Mouse (Mus musculus) midbrain, embryonic 11.5 days (tissue): ENCODE measurements around the gene Hoxc6. TPM values are rescaled to one million over a fixed set of nuclear protein-coding genes. Genes with fewer than 3 reads are reported as not detected.

Experiments
- ATAC-seq: fragments of 200-750 bp; cut with Nextera tagmentation; 2 replicates; pipeline ENCODE4 v1.8.0; 2017; ENCODE audit warnings: moderate TSS enrichment, moderate library complexity; ENCODE audit not compliant: low FRiP score
- DNase-seq: peaks from one replicate; pipeline ENCODE4 v3.0.0; 2015; ENCODE audit warnings: low spot score; ENCODE audit errors: missing footprints
- H3K27ac ChIP-seq: fragments of 300-500 bp; sonication (generic); 2 replicates; pipeline ENCODE4 v1.5.1; 2014; ENCODE audit warnings: low read depth, low read length
- H3K27me3 ChIP-seq: fragments of 300-500 bp; sonication (generic); 2 replicates; pipeline ENCODE4 v1.6.1; 2014; ENCODE audit warnings: mild to moderate bottlenecking, low read length, moderate library complexity, mixed read lengths; ENCODE audit not compliant: control insufficient read depth, insufficient read depth
- H3K36me3 ChIP-seq: fragments of 300-500 bp; sonication (generic); 2 replicates; pipeline ENCODE4 v1.6.1; 2014; ENCODE audit warnings: mild to moderate bottlenecking, low read length, moderate library complexity, mixed read lengths; ENCODE audit not compliant: control insufficient read depth, insufficient read depth
- H3K4me1 ChIP-seq: fragments of 300-500 bp; sonication (generic); 2 replicates; pipeline ENCODE4 v1.6.1; 2014; ENCODE audit warnings: low read length; ENCODE audit not compliant: control insufficient read depth, insufficient read depth
- H3K4me2 ChIP-seq: fragments of 300-500 bp; sonication (generic); 2 replicates; pipeline ENCODE4 v1.6.1; 2014; ENCODE audit warnings: mild to moderate bottlenecking, moderate library complexity
- H3K4me3 ChIP-seq: fragments of 300-500 bp; sonication (generic); 2 replicates; pipeline ENCODE4 v1.5.1; 2014; ENCODE audit warnings: low read depth, low read length
- H3K9ac ChIP-seq: fragments of 300-500 bp; sonication (generic); 2 replicates; pipeline ENCODE4 v1.6.1; 2014; ENCODE audit warnings: low read length
- H3K9me3 ChIP-seq: fragments of 300-500 bp; sonication (generic); 2 replicates; pipeline ENCODE4 v1.6.1; 2016; ENCODE audit warnings: low read length; ENCODE audit not compliant: control insufficient read depth
- WGBS: fragments of 180-500 bp; shearing (Covaris S2); extraction: QIAGEN DNeasy Blood & Tissue Kit; methylation state at CpG from one replicate; pipeline ENCODE4 v1.1.7; 2014; 5-methylcytosine and 5-hydroxymethylcytosine counted together
- polyA plus RNA-seq: library from polyadenylated mRNA; unstranded; fragments of >200 nt; fragmentation: Nextera tagmentation; extraction: Ambion mirVana; gene quantifications from 2 replicates; pipeline ENCODE4 v1.2.1, GENCODE M21; 2014

Gene Hoxc6
- polyA plus RNA-seq, 1 experiment from 2014 or later = not detected

- Histone ChIP-seq H3K27me3 (peaks cover 99% of the 10 kb centered on the region), H3K9ac (no peak overlapping the region)
- 1% methylated on average over 57 of the region's 57 CpGs for WGBS
Measured at GRCm38 (mm10) chr15:103014166-103015008, 16.3 kb downstream of the Hoxc6 start.

GRCm38 (mm10) chr15:103015009-103015399, 16.9 kb downstream of the Hoxc6 start:
- under 1% methylated on average over 27 of the region's 28 CpGs for WGBS
- no peak for ATAC-seq
- H3K9me3 ChIP-seq = no peaks in the 10 kb centered on the region
- no peak overlapping the region for H3K4me3 ChIP-seq
- H3K27me3 ChIP-seq = peaks cover 99% of the 10 kb centered on the region
- H3K36me3 ChIP-seq = no peaks in the 10 kb centered on the region
- no peak overlapping the region for H3K27ac ChIP-seq
- H3K4me1 ChIP-seq = no peaks in the 10 kb centered on the region
- no peak overlapping the region for H3K4me2 ChIP-seq
- H3K9ac ChIP-seq = no peak overlapping the region
- peak; percentile 95 for DNase-seq

More at GRCm38 (mm10) chr15:103014166-103015008, 16.3 kb downstream of the Hoxc6 start:
- Histone ChIP-seq H3K27ac (no peak overlapping the region), H3K4me2 (no peak overlapping the region), H3K9me3 (no peaks in the 10 kb centered on the region), H3K36me3 (no peaks in the 10 kb centered on the region), H3K4me3 (no peak overlapping the region), H3K4me1 (no peaks in the 10 kb centered on the region)
- DNase-seq = peak; percentile 94
- no peak for ATAC-seq

- no peak overlapping the region for H3K4me2 ChIP-seq
- H3K9me3 ChIP-seq = no peaks in the 10 kb centered on the region
- DNase-seq (no peak), ATAC-seq (no peak)
- WGBS = under 1% methylated on average over 19 of the region's 19 CpGs
- peaks cover 99% of the 10 kb centered on the region for H3K27me3 ChIP-seq
- H3K9ac ChIP-seq = no peak overlapping the region
- H3K36me3 ChIP-seq = no peaks in the 10 kb centered on the region
- H3K4me1 ChIP-seq = no peaks in the 10 kb centered on the region
- H3K4me3 ChIP-seq = no peak overlapping the region
- no peak overlapping the region for H3K27ac ChIP-seq
Measured at GRCm38 (mm10) chr15:103015406-103016166, 17.5 kb downstream of the Hoxc6 start.

GRCm38 (mm10) chr15:103018636-103019035, 20.6 kb downstream of the Hoxc6 start, which contains the start of gene Hoxc4:
Gene Hoxc4 (plus strand): TSS chr15:103018934.
- Histone ChIP-seq H3K27me3 (peaks cover 100% of the 10 kb centered on the region), H3K9me3 (no peaks in the 10 kb centered on the region), H3K4me2 (no peak within 1 kb of the TSS), H3K36me3 (no peaks in the 10 kb centered on the region), H3K9ac (no peak within 1 kb of the TSS), H3K4me3 (no peak within 1 kb of the TSS), H3K27ac (no peak within 1 kb of the TSS), H3K4me1 (no peaks in the 10 kb centered on the region)
- ATAC-seq (no peak), DNase-seq (no peak)
- WGBS = 2% methylated on average over 9 of the region's 9 CpGs

GRCm38 (mm10) chr15:103020899-103021418, 22.9 kb downstream of the Hoxc6 start:
- no peak overlapping the region for H3K4me3 ChIP-seq
- H3K27me3 ChIP-seq = peaks cover 100% of the 10 kb centered on the region
- no peaks in the 10 kb centered on the region for H3K36me3 ChIP-seq
- no peak overlapping the region for H3K9ac ChIP-seq
- under 1% methylated on average over 8 of the region's 8 CpGs for WGBS
- H3K27ac ChIP-seq = no peak overlapping the region
- DNase-seq (no peak), ATAC-seq (no peak)
- H3K4me1 ChIP-seq = no peaks in the 10 kb centered on the region
- H3K9me3 ChIP-seq = no peaks in the 10 kb centered on the region
- no peak overlapping the region for H3K4me2 ChIP-seq

- Histone ChIP-seq H3K4me1 (no peaks in the 10 kb centered on the region), H3K9ac (no peak overlapping the region), H3K27me3 (peaks cover 100% of the 10 kb centered on the region), H3K4me3 (no peak overlapping the region), H3K4me2 (no peak overlapping the region), H3K9me3 (no peaks in the 10 kb centered on the region), H3K27ac (no peak overlapping the region), H3K36me3 (no peaks in the 10 kb centered on the region)
- WGBS = 6% methylated on average over 8 of the region's 8 CpGs
- DNase-seq (no peak), ATAC-seq (no peak)
Measured at GRCm38 (mm10) chr15:103021544-103021943, 23.5 kb downstream of the Hoxc6 start.

GRCm38 (mm10) chr15:103024131-103024530, 26.1 kb downstream of the Hoxc6 start:
- WGBS = 6% methylated on average over 2 of the region's 2 CpGs
- no peaks in the 10 kb centered on the region for H3K4me1 ChIP-seq
- no peak for DNase-seq
- H3K27ac ChIP-seq = no peak overlapping the region
- no peaks in the 10 kb centered on the region for H3K9me3 ChIP-seq
- no peak overlapping the region for H3K4me3 ChIP-seq
- no peak overlapping the region for H3K9ac ChIP-seq
- H3K36me3 ChIP-seq = no peaks in the 10 kb centered on the region
- H3K4me2 ChIP-seq = no peak overlapping the region
- ATAC-seq = no peak
- peaks cover 100% of the 10 kb centered on the region for H3K27me3 ChIP-seq

- H3K4me3 ChIP-seq = no peak overlapping the region
- H3K36me3 ChIP-seq = no peaks in the 10 kb centered on the region
- no peak overlapping the region for H3K4me2 ChIP-seq
- H3K9ac ChIP-seq = no peak overlapping the region
- no peaks in the 10 kb centered on the region for H3K9me3 ChIP-seq
- no peaks in the 10 kb centered on the region for H3K4me1 ChIP-seq
- DNase-seq = no peak
- ATAC-seq = no peak
- 1% methylated on average over 43 of the region's 43 CpGs for WGBS
- no peak overlapping the region for H3K27ac ChIP-seq
- peaks cover 98% of the 10 kb centered on the region for H3K27me3 ChIP-seq
Measured at GRCm38 (mm10) chr15:103027266-103028235, 29.5 kb downstream of the Hoxc6 start.
